Mouse (Mus musculus) liver, embryonic 11.5 days (tissue): ENCODE data around the gene Pdzd7. TPM values are rescaled to one million over a fixed set of nuclear protein-coding genes. Genes with fewer than 3 reads are reported as not detected.

ENCODE experiments used
- ATAC-seq: fragments of 200-750 bp; cut with Nextera tagmentation; replicated peaks from 2 replicates; pipeline ENCODE4 v1.8.0; 2017; ENCODE audit warnings: moderate number of reproducible peaks, mild to moderate bottlenecking, moderate TSS enrichment, moderate library complexity; ENCODE audit not compliant: low FRiP score
- DNase-seq: peaks from one replicate; pipeline ENCODE4 v3.0.0-alpha.2; 2017; ENCODE audit warnings: low spot score
- H3K27ac ChIP-seq: fragments of 300-500 bp; sonication (generic); 2 replicates; pipeline ENCODE4 v1.5.1; 2014; ENCODE audit warnings: mild to moderate bottlenecking, low read depth, low read length, control low read depth
- H3K27me3 ChIP-seq: fragments of 300-500 bp; sonication (generic); replicated peaks from 2 replicates; pipeline ENCODE4 v1.6.1; 2014; ENCODE audit warnings: low read length, mixed read lengths; ENCODE audit not compliant: control insufficient read depth, insufficient read depth
- H3K36me3 ChIP-seq: fragments of 300-500 bp; sonication (generic); 2 replicates; pipeline ENCODE4 v1.6.1; 2014; ENCODE audit warnings: mild to moderate bottlenecking, low read length, moderate library complexity, mixed read lengths; ENCODE audit not compliant: control insufficient read depth, insufficient read depth
- H3K4me1 ChIP-seq: fragments of 300-500 bp; sonication (generic); replicated peaks from 2 replicates; pipeline ENCODE4 v1.6.1; 2014; ENCODE audit warnings: low read length, mixed read lengths; ENCODE audit not compliant: control insufficient read depth, insufficient read depth
- H3K4me2 ChIP-seq: fragments of 300-500 bp; sonication (generic); 2 replicates; pipeline ENCODE4 v1.6.1; 2014; ENCODE audit warnings: mild to moderate bottlenecking, control low read depth, moderate library complexity
- H3K4me3 ChIP-seq: fragments of 300-500 bp; sonication (generic); 2 replicates; pipeline ENCODE4 v1.5.1; 2014; ENCODE audit warnings: low read depth, low read length, control low read depth
- H3K9ac ChIP-seq: fragments of 300-500 bp; sonication (generic); 2 replicates; pipeline ENCODE4 v1.6.1; 2014; ENCODE audit warnings: low read depth, low read length, control low read depth
- H3K9me3 ChIP-seq: fragments of 300-500 bp; sonication (generic); 2 replicates; pipeline ENCODE4 v1.6.1; 2016; ENCODE audit warnings: low read length, inconsistent platforms, mixed read lengths; ENCODE audit not compliant: control insufficient read depth
- WGBS: fragments of 180-500 bp; shearing (Covaris S2); extraction: QIAGEN DNeasy Blood & Tissue Kit; methylation state at CpG from one replicate; pipeline ENCODE4 v1.1.7; 2014; 5-methylcytosine and 5-hydroxymethylcytosine counted together
- polyA plus RNA-seq: library from polyadenylated mRNA; unstranded; fragments of >200 nt; fragmentation: Nextera tagmentation; extraction: Ambion mirVana; gene quantifications from 2 replicates; pipeline ENCODE4 v1.2.1, GENCODE M21; 2014

Pdzd7 gene
- polyA plus RNA-seq, 1 experiment from 2014 or later, result not detected

GRCm38 (mm10) chr19:45018351-45018831 lies 27.1 kb downstream of the Pdzd7 start:
- 7% methylated on average over 13 of the region's 13 CpGs for WGBS
- no peaks in the 10 kb centered on the region for H3K9me3 ChIP-seq
- no peak for DNase-seq
- peaks cover under 1% of the 10 kb centered on the region; the same call in 1 of the 2 replicates for H3K36me3 ChIP-seq
- no peaks in the 10 kb centered on the region for H3K27me3 ChIP-seq
- H3K4me3 ChIP-seq, result peak overlapping the region; percentile 70
- H3K4me1 ChIP-seq, result peaks cover 48% of the 10 kb centered on the region
- no peak for ATAC-seq
- H3K27ac ChIP-seq, result peak overlapping the region; percentile 87
- H3K9ac ChIP-seq, result peak overlapping the region; percentile 83
- peak overlapping the region; percentile 99 for H3K4me2 ChIP-seq

DNA sequence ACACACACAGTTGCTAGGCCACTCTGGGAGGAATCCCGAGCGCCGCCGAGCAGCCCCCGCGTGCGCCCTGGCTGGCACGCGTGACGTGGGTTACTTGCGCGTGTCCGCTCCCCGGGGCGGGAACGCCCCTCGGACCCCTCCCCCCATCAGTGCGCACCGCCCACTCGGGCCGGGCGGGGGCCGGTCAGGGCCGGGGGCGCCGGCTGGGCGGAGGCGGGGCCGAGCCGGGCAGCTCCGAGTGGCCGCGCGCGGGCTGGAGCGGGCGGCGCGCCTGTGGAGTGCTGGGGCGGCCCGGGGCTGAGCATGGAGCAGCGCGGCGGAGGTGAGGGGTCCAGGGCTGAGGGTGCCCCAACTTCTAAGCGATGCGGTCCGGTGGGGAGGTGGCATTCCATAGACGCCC lies 27.6 kb downstream of the Pdzd7 start:
- ATAC-seq (peak; percentile 61), DNase-seq (peak; percentile 81)
- Histone ChIP-seq H3K36me3 (no peaks in the 10 kb centered on the region), H3K27me3 (no peaks in the 10 kb centered on the region), H3K4me1 (peaks cover 48% of the 10 kb centered on the region), H3K27ac (peak overlapping the region; percentile 87), H3K9ac (peak overlapping the region; percentile 83), H3K9me3 (no peaks in the 10 kb centered on the region), H3K4me3 (peak overlapping the region; percentile 70), H3K4me2 (peak overlapping the region; percentile 99)
- 1% methylated on average over 44 of the region's 48 CpGs for WGBS

GRCm38 (mm10) chr19:45017216-45017771 lies 28.2 kb downstream of the Pdzd7 start:
- peak overlapping the region; percentile 99 for H3K4me2 ChIP-seq
- peak overlapping the region; percentile 70 for H3K4me3 ChIP-seq
- ATAC-seq, result 0 out of 2 replicates have a peak, but pooled peaks have one; percentile 37
- H3K27me3 ChIP-seq, result no peaks in the 10 kb centered on the region
- H3K27ac ChIP-seq, result peak overlapping the region; percentile 87
- H3K9ac ChIP-seq, result peak overlapping the region; percentile 83
- no peaks in the 10 kb centered on the region for H3K9me3 ChIP-seq
- under 1% methylated on average over 25 of the region's 27 CpGs for WGBS
- peak; percentile 80 for DNase-seq
- peaks cover 4% of the 10 kb centered on the region; the same call in 1 of the 2 replicates for H3K36me3 ChIP-seq
- H3K4me1 ChIP-seq, result peaks cover 48% of the 10 kb centered on the region

DNA sequence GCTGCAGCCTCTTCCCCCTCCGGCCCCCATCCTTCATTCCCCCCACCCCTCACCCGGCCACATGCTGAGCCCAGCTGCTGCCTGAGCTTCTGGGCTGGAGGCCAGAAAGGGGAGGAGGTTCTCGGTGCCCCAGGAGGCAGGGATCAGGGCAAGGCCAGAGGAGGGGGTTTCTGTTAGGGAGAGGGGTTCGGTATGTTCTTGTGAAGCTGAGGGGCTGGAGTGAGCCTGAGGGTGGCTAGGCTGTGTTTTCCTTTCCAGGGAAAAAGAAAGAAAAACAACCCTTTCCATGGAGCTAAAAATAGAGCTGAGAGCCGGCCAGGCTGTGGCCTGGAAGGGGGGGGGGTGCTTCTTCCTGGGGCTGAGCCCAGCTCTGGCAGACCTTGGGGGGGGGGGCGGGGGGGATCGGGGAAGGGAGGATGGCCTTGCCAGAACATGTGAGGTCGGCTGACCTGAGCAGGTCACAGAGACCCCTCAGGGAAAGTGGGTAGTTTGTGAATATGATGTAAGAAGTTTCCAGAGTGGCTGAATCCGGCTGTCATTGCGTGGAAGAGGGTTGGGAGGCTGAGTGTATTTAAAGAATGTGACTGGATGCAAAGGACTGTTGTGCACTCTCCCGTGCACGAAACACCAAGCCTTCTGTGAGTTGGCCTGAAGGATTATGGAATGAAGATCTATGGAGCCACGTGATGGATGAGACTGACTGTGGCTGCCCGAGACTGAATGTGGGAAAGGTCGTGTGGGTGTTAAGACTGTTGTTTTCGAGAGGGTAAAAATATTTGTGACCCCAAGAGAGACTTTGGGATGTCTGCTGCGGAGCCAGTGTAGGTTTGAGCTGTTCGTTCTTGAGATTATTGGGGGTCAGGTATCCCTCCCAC lies 28.9 kb downstream of the Pdzd7 start:
- H3K27ac ChIP-seq, result peak overlapping the region; percentile 87
- no peaks in the 10 kb centered on the region for H3K27me3 ChIP-seq
- DNase-seq, result peak; percentile 70
- H3K4me1 ChIP-seq, result peaks cover 48% of the 10 kb centered on the region
- H3K4me3 ChIP-seq, result peak overlapping the region; percentile 70
- H3K36me3 ChIP-seq, result peaks cover 11% of the 10 kb centered on the region
- peak overlapping the region; percentile 99 for H3K4me2 ChIP-seq
- no peaks in the 10 kb centered on the region for H3K9me3 ChIP-seq
- no peak for ATAC-seq
- WGBS, result 4% methylated on average over 18 of the region's 18 CpGs
- H3K9ac ChIP-seq, result peak overlapping the region; percentile 83

- Histone ChIP-seq H3K9me3 (no peaks in the 10 kb centered on the region), H3K27me3 (no peaks in the 10 kb centered on the region), H3K4me3 (peak overlapping the region; percentile 70), H3K4me1 (peaks cover 48% of the 10 kb centered on the region), H3K4me2 (peak overlapping the region; percentile 99), H3K27ac (peak overlapping the region; percentile 87), H3K9ac (peak overlapping the region; percentile 83), H3K36me3 (peaks cover 18% of the 10 kb centered on the region)
- DNase-seq (peak; percentile 65), ATAC-seq (peak; percentile 39)
- WGBS, result under 1% methylated on average over 34 of the region's 34 CpGs
Observed at GRCm38 (mm10) chr19:45015518-45016281, 29.8 kb downstream of the Pdzd7 start.

DNA sequence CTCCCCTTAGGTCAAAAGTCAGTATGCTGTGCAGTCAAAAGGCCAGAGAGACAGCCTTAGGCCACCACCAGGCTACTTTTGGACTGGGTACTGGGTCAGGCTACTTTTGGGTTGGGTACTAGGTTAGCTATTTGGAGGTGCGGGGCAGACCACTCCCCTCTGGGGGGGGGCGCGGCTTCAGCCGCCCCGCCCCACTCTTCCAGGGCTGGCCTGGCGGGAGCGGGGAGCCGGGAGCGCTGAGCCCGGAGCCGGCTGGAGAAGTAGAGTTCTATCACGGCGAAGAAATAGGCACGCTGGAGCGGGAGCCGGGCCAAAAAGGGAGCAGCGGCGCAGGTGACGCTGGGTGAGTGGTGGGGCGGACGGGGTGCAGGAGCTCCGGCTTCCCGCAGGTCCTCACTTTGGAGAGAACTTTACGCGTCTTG lies 30.5 kb downstream of the Pdzd7 start:
- H3K27me3 ChIP-seq, result no peaks in the 10 kb centered on the region
- peak overlapping the region; percentile 70 for H3K4me3 ChIP-seq
- peak overlapping the region; percentile 99 for H3K4me2 ChIP-seq
- H3K9me3 ChIP-seq, result no peaks in the 10 kb centered on the region
- peak overlapping the region; percentile 83 for H3K9ac ChIP-seq
- DNase-seq (peak; percentile 68), ATAC-seq (peak; percentile 27)
- under 1% methylated on average over 25 of the region's 25 CpGs for WGBS
- peaks cover 41% of the 10 kb centered on the region for H3K4me1 ChIP-seq
- H3K27ac ChIP-seq, result peak overlapping the region; percentile 87
- peaks cover 25% of the 10 kb centered on the region for H3K36me3 ChIP-seq

DNA sequence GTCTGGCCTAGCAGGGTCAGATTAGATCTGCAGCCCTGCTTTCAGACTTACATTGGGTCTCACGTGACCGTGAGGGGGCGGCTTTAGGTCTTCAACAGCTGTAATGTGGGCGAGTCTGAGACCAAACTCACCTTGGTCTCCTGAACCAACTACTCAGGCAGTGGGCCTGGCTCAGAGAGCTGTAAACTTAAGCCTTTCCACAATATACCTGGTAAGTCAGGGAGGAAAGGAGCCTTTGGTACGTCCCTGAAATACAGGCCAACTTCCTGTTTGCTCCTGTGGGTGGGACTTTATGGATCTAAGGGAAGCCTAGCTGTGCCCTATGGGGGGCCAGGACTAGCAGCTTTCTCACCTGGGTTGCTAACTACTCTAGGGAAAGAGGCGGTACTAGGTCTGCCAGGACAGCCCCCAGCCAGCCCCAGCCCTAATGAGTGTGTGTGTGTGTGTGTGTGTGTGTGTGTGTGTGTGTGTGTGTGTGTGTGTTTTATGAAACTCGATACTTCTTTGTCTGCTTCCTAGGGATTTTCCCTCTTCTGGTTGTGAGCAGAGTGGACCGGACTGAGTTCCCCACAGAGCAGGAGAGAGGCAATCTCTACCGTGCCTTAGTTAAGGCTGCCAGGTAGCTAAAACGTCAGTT lies 31.1 kb downstream of the Pdzd7 start, which contains the start of gene Lzts2:
Gene Lzts2 (plus strand): TSS at position 80 of the 637 bp plus-strand sequence.
- peaks cover 40% of the 10 kb centered on the region for H3K4me1 ChIP-seq
- DNase-seq (no peak), ATAC-seq (peak; percentile 13; the same call in 1 of the 2 replicates)
- peak within 1 kb of the TSS; percentile 70 for H3K4me3 ChIP-seq
- H3K27ac ChIP-seq, result peak within 1 kb of the TSS; percentile 87
- peak within 1 kb of the TSS; percentile 99 for H3K4me2 ChIP-seq
- H3K9me3 ChIP-seq, result no peaks in the 10 kb centered on the region
- H3K36me3 ChIP-seq, result peaks cover 25% of the 10 kb centered on the region
- no peaks in the 10 kb centered on the region for H3K27me3 ChIP-seq
- H3K9ac ChIP-seq, result peak within 1 kb of the TSS; percentile 83
- 5% methylated on average over 10 of the region's 10 CpGs for WGBS
